Mouse (Mus musculus): ENCODE measurements at regions not wholly inside any gene's neighbourhood (a gene's known extent, or its start where the extent isn't known, plus 50 kb on each side); places are given as distances from the start of the nearest gene placed in this dataset.

DNA sequence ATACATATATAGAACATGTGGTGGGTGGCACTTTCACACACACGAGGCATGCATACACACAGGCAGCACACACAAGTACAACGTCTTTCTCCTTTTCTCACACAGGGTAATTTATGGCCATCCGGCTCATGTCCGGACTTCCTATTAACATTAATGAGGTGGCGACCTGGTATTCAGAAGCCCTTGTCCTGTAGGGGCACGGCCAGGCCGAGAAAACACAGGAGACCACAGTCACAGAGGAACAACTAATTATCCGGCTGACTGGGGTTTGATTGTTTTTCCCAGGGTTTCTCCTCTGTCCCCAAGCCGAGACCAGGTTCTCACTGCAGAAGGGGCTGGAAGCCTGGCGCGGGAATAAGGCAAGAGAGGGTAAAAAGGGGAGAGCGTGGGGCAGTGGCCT lies 95.6 kb downstream of the Vegfa start:
- DNase-seq (ENCODE audit: low spot score) (no peak), ATAC-seq (replicated peaks; ENCODE audit: low FRiP score, low TSS enrichment, low read depth) (no peak)
- 61% methylated on average over 12 of the region's 12 CpGs for WGBS
- H3K9me3 ChIP-seq (ENCODE audit: control insufficient read depth, low read length) = no peaks in the 10 kb centered on the region
- H3K36me3 ChIP-seq (ENCODE audit: control insufficient read depth, insufficient read depth, low read length) = no peaks in the 10 kb centered on the region
- H3K4me1 ChIP-seq (replicated peaks; ENCODE audit: control insufficient read depth, insufficient read depth, low read length) = no peaks in the 10 kb centered on the region
- no peak overlapping the region for H3K27ac ChIP-seq (ENCODE audit: low read depth)
- H3K27me3 ChIP-seq (replicated peaks; ENCODE audit: control insufficient read depth, insufficient read depth, low read length) = no peaks in the 10 kb centered on the region
- no peak overlapping the region for H3K9ac ChIP-seq (ENCODE audit: low read length)
- H3K4me2 ChIP-seq (ENCODE audit: low read length) = no peak overlapping the region
- no peak overlapping the region for H3K4me3 ChIP-seq (ENCODE audit: low read depth, low read length)

DNA sequence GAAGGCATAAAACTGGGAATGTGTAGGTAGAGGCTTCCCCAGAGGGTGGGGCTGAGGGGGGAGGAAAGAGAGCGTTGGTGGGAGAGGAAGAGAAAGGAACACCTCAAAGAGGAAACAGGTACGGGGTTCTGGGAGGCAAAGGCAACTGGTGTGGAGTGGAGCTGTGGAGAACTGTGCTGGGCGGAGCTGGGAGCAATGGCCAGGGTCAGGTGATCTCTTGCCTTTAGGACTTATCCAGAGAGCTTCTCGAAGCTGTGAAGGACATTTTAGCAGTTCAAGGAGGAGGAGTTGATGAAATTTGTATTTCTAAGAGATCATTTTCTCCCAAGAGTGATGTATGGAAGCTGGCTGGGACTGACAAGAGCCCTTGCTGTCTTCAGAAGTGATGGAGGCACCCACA lies 96.9 kb downstream of the Vegfa start:
- Histone ChIP-seq H3K4me3 (ENCODE audit: low read depth, low read length) (no peak overlapping the region), H3K9me3 (ENCODE audit: control insufficient read depth, low read length) (no peaks in the 10 kb centered on the region), H3K27ac (ENCODE audit: low read depth) (no peak overlapping the region), H3K36me3 (ENCODE audit: control insufficient read depth, insufficient read depth, low read length) (no peaks in the 10 kb centered on the region), H3K9ac (ENCODE audit: low read length) (no peak overlapping the region), H3K4me2 (ENCODE audit: low read length) (no peak overlapping the region), H3K4me1 (replicated peaks; ENCODE audit: control insufficient read depth, insufficient read depth, low read length) (no peaks in the 10 kb centered on the region), H3K27me3 (replicated peaks; ENCODE audit: control insufficient read depth, insufficient read depth, low read length) (no peaks in the 10 kb centered on the region)
- 65% methylated on average over 4 of the region's 4 CpGs for WGBS
- DNase-seq (ENCODE audit: low spot score) (no peak), ATAC-seq (replicated peaks; ENCODE audit: low FRiP score, low TSS enrichment, low read depth) (no peak)

DNA sequence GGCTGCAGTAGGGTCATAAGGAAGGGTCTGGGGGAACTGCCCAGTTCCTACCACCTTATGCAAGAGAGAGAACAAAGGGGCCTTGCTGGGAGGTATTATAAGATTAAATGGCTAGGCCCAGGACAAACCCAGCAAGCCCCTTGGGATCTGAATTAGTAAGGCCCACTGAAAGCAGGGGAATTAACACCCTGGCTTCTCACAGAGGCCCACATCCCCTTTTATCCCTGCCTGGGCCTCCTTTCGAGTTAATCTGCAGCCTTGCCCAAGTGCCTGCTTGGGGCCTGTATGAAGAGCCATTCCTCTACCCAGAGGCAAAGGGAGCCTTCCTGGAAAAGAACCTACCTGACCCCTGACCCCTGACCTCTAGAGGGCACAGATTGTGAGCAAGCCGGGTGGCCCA lies 98.2 kb downstream of the Vegfa start:
- no peak overlapping the region for H3K9ac ChIP-seq (ENCODE audit: low read length)
- ATAC-seq (replicated peaks; ENCODE audit: low FRiP score, low TSS enrichment, low read depth) (no peak), DNase-seq (ENCODE audit: low spot score) (no peak)
- H3K36me3 ChIP-seq (ENCODE audit: control insufficient read depth, insufficient read depth, low read length) = no peaks in the 10 kb centered on the region
- no peaks in the 10 kb centered on the region for H3K9me3 ChIP-seq (ENCODE audit: control insufficient read depth, low read length)
- no peaks in the 10 kb centered on the region for H3K4me1 ChIP-seq (replicated peaks; ENCODE audit: control insufficient read depth, insufficient read depth, low read length)
- WGBS = 51% methylated on average over 2 of the region's 2 CpGs
- H3K27ac ChIP-seq (ENCODE audit: low read depth) = no peak overlapping the region
- no peaks in the 10 kb centered on the region for H3K27me3 ChIP-seq (replicated peaks; ENCODE audit: control insufficient read depth, insufficient read depth, low read length)
- no peak overlapping the region for H3K4me3 ChIP-seq (ENCODE audit: low read depth, low read length)
- H3K4me2 ChIP-seq (ENCODE audit: low read length) = no peak overlapping the region

DNA sequence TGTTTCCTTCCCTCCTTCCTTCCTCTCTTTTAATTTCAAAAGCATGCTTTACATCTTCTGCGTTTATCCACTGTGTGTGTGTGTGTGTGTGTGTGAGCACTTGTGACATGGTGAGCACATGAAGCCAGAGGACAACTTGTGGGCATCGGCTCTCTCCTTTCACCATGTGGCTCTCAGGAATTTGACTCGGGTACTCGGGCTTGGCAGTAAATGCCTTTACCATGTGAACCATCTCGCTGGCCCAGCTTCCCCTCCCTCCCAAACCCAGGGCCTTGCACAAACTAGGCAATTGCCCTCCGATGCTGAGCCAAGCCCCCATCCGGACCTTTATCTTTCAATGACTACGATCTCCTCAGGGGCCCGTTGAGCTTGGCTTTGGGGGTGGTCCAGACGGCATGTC lies 99.1 kb downstream of the Vegfa start:
- Histone ChIP-seq H3K4me3 (ENCODE audit: low read depth, low read length) (no peak overlapping the region), H3K36me3 (ENCODE audit: control insufficient read depth, insufficient read depth, low read length) (no peaks in the 10 kb centered on the region), H3K9ac (ENCODE audit: low read length) (no peak overlapping the region), H3K4me1 (replicated peaks; ENCODE audit: control insufficient read depth, insufficient read depth, low read length) (no peaks in the 10 kb centered on the region), H3K4me2 (ENCODE audit: low read length) (no peak overlapping the region), H3K27me3 (replicated peaks; ENCODE audit: control insufficient read depth, insufficient read depth, low read length) (no peaks in the 10 kb centered on the region), H3K27ac (ENCODE audit: low read depth) (no peak overlapping the region), H3K9me3 (ENCODE audit: control insufficient read depth, low read length) (no peaks in the 10 kb centered on the region)
- ATAC-seq (replicated peaks; ENCODE audit: low FRiP score, low TSS enrichment, low read depth) = no peak
- DNase-seq (ENCODE audit: low spot score) = no peak
- 60% methylated on average over 10 of the region's 10 CpGs for WGBS

DNA sequence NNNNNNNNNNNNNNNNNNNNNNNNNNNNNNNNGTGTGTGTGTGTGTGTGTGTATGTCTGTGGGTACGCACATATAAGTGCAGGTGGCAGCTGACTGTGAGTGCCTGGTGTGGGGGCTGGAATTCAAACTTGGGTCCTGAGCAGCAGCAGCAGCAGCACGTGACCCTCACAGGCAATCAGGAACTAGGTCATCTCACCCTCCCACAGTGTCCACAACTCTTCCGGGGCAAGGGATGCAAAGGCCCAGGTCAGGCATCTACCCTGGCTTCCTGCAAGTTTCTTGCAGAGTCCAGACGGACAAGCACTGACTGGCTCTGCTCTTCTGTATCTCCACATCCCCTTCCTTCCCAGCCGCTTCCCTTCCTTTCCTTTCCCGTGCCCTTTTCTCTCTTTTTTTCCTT lies 99.6 kb downstream of the Vegfa start:
- no peaks in the 10 kb centered on the region for H3K27me3 ChIP-seq (replicated peaks; ENCODE audit: control insufficient read depth, insufficient read depth, low read length)
- no peaks in the 10 kb centered on the region for H3K9me3 ChIP-seq (ENCODE audit: control insufficient read depth, low read length)
- no peaks in the 10 kb centered on the region for H3K36me3 ChIP-seq (ENCODE audit: control insufficient read depth, insufficient read depth, low read length)
- no peak overlapping the region for H3K9ac ChIP-seq (ENCODE audit: low read length)
- H3K4me3 ChIP-seq (ENCODE audit: low read depth, low read length) = no peak overlapping the region
- WGBS = 69% methylated on average over 6 of the region's 6 CpGs
- no peak for DNase-seq (ENCODE audit: low spot score)
- no peak overlapping the region for H3K4me2 ChIP-seq (ENCODE audit: low read length)
- H3K27ac ChIP-seq (ENCODE audit: low read depth) = no peak overlapping the region
- no peaks in the 10 kb centered on the region for H3K4me1 ChIP-seq (replicated peaks; ENCODE audit: control insufficient read depth, insufficient read depth, low read length)
- no peak for ATAC-seq (replicated peaks; ENCODE audit: low FRiP score, low TSS enrichment, low read depth)

DNA sequence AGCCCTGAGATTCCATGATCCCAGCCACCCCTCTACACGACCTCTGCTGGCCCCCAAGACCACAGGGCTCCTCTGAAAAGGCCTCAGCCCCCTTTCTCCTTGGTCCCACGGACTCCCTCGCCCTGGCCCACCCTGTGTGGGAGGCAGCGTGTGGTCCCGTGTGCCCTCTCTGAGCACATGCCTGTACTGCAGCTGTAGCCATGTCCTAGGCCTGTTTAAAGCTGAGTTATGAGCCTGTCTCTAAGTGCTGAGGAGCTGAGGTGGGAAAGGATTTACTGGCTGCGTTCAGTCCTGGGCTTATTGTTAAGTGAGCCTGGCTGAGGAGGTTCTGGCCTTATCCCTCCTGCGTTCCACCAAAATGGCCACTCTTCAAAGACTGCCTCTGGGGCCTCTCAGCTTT lies 102.6 kb downstream of the Vegfa start:
- no peak for ATAC-seq (replicated peaks; ENCODE audit: low FRiP score, low TSS enrichment, low read depth)
- no peak for DNase-seq (ENCODE audit: low spot score)
- Histone ChIP-seq H3K27ac (ENCODE audit: low read depth) (no peak overlapping the region), H3K9me3 (ENCODE audit: control insufficient read depth, low read length) (no peaks in the 10 kb centered on the region), H3K4me2 (ENCODE audit: low read length) (no peak overlapping the region), H3K4me3 (ENCODE audit: low read depth, low read length) (no peak overlapping the region), H3K4me1 (replicated peaks; ENCODE audit: control insufficient read depth, insufficient read depth, low read length) (no peaks in the 10 kb centered on the region), H3K9ac (ENCODE audit: low read length) (no peak overlapping the region), H3K36me3 (ENCODE audit: control insufficient read depth, insufficient read depth, low read length) (no peaks in the 10 kb centered on the region), H3K27me3 (replicated peaks; ENCODE audit: control insufficient read depth, insufficient read depth, low read length) (no peaks in the 10 kb centered on the region)
- WGBS = 65% methylated on average over 7 of the region's 7 CpGs

DNA sequence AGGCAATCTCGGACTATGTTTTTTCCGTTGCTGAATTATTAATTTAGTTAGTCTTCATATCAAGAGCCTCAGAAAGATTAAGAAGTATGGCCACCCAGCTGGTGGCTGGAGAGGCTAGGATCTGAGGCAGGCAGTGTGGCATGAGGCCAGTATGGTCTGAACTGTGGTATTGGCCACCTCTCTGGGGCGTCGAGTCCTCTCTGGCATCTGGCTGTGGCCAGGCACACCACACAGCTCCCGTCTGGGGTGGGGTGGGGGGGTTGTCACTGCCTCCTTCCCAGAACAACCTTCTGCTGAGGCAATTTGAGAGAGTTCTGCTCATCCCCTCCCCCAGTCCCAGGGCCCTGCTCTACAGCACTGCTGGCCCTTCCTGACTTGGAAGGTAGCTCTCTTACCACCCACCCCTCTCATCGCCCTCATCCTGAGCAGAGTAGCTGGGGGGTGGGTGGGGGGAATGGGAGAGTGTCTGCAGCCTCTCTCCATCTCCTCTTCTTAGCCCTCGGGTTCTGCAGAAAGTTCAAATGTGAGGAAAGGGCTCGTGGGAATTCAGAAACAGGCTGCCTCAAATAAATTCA lies 103.2 kb downstream of the Vegfa start:
- Histone ChIP-seq H3K36me3 (ENCODE audit: control insufficient read depth, insufficient read depth, low read length) (no peaks in the 10 kb centered on the region), H3K4me3 (ENCODE audit: low read depth, low read length) (no peak overlapping the region), H3K9ac (ENCODE audit: low read length) (no peak overlapping the region), H3K4me1 (replicated peaks; ENCODE audit: control insufficient read depth, insufficient read depth, low read length) (no peaks in the 10 kb centered on the region), H3K27me3 (replicated peaks; ENCODE audit: control insufficient read depth, insufficient read depth, low read length) (no peaks in the 10 kb centered on the region), H3K4me2 (ENCODE audit: low read length) (no peak overlapping the region), H3K27ac (ENCODE audit: low read depth) (no peak overlapping the region), H3K9me3 (ENCODE audit: control insufficient read depth, low read length) (no peaks in the 10 kb centered on the region)
- DNase-seq (ENCODE audit: low spot score) = no peak
- WGBS = 53% methylated on average over 8 of the region's 8 CpGs
- ATAC-seq (replicated peaks; ENCODE audit: low FRiP score, low TSS enrichment, low read depth) = 0 out of 2 replicates have a peak, but pooled peaks have one; percentile 19

DNA sequence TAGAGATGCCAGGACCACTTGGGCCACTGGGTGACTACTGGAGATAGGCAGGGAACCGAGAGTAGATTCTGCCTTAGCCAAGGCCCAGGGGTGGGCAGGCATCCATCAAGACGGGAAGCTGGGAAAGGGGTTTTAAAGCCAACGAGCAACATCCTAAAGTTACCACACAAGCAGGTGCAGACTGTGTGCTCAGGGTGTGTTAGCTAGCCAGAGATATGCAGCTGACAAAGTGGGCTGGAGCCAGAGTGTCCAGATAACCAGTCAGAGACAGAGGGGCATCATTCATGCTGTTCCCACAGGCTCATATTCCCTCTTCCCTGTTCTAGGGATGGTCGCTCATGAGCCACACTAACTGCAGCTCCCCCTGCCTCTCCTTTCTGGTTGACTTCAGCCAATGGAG lies 104.2 kb downstream of the Vegfa start:
- H3K4me3 ChIP-seq (ENCODE audit: low read depth, low read length) = no peak overlapping the region
- no peak for ATAC-seq (replicated peaks; ENCODE audit: low FRiP score, low TSS enrichment, low read depth)

DNA sequence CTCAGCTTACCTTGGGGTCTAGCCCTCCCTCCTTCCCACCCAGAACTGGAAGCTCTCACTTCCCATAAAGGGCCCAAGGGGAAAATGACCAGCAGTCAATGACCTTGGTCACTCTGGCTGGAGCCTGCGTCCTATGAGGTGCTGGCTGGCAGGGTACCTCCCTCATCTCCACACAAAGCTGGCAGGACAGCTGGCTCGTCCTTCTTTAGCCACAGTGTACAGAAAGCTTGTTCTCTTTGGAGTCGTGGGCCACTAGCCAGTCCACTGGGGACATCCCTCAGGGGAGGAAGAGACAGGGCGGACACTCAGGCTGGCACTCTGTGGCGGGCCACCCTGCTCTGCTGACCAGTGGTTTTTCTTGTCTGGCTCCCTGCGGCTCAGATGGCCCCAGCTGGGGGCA lies 106.3 kb downstream of the Vegfa start:
- WGBS = 79% methylated on average over 6 of the region's 6 CpGs
- H3K9ac ChIP-seq (ENCODE audit: low read length) = no peak overlapping the region
- no peak for DNase-seq (ENCODE audit: low spot score)
- no peaks in the 10 kb centered on the region for H3K4me1 ChIP-seq (replicated peaks; ENCODE audit: control insufficient read depth, insufficient read depth, low read length)
- no peak overlapping the region for H3K27ac ChIP-seq (ENCODE audit: low read depth)
- H3K27me3 ChIP-seq (replicated peaks; ENCODE audit: control insufficient read depth, insufficient read depth, low read length) = no peaks in the 10 kb centered on the region
- no peak overlapping the region for H3K4me3 ChIP-seq (ENCODE audit: low read depth, low read length)
- no peaks in the 10 kb centered on the region for H3K9me3 ChIP-seq (ENCODE audit: control insufficient read depth, low read length)
- no peaks in the 10 kb centered on the region for H3K36me3 ChIP-seq (ENCODE audit: control insufficient read depth, insufficient read depth, low read length)
- no peak for ATAC-seq (replicated peaks; ENCODE audit: low FRiP score, low TSS enrichment, low read depth)
- H3K4me2 ChIP-seq (ENCODE audit: low read length) = no peak overlapping the region

More for the DNA sequence above, 104.2 kb downstream of the Vegfa start:
- H3K4me1 ChIP-seq (replicated peaks; ENCODE audit: control insufficient read depth, insufficient read depth, low read length) = no peaks in the 10 kb centered on the region
- no peaks in the 10 kb centered on the region for H3K36me3 ChIP-seq (ENCODE audit: control insufficient read depth, insufficient read depth, low read length)
- no peak overlapping the region for H3K27ac ChIP-seq (ENCODE audit: low read depth)
- no peaks in the 10 kb centered on the region for H3K9me3 ChIP-seq (ENCODE audit: control insufficient read depth, low read length)
- H3K4me2 ChIP-seq (ENCODE audit: low read length) = no peak overlapping the region
- H3K9ac ChIP-seq (ENCODE audit: low read length) = no peak overlapping the region
- 81% methylated on average over 4 of the region's 4 CpGs for whole genome bisulfite sequencing
- no peak for DNase-seq (ENCODE audit: low spot score)
- H3K27me3 ChIP-seq (replicated peaks; ENCODE audit: control insufficient read depth, insufficient read depth, low read length) = no peaks in the 10 kb centered on the region

All from intestine, embryonic 14.5 days (tissue).